Mouse (Mus musculus): Measurements from ENCODE around the gene Gpc1. TPM values are rescaled to one million over a fixed set of nuclear protein-coding genes. Genes with fewer than 3 reads are reported as not detected.

The Gpc1 gene
- total RNA-seq (2023): 39.8 and 41.8 TPM in 2 replicates

GRCm38 (mm10) chr1:92831188-92832001 is at the start of gene Gpc1:
Gene Gpc1 (plus strand): TSS chr1:92831645.

GRCm38 (mm10) chr1:92902786-92903185 is 71.3 kb downstream of the Gpc1 start, which contains the start of gene Ankmy1:
Gene Ankmy1 (minus strand): TSS chr1:92902906.

GRCm38 (mm10) chr1:92906779-92907631 is 75.6 kb downstream of the Gpc1 start, which contains the start of gene Dusp28:
Gene Dusp28 (plus strand): TSS chr1:92906981.

Other genes starting within 250 kb of the Gpc1 start
- gene Olfr1412, start 245.9 kb upstream of the Gpc1 start, total RNA-seq (2023): not detected in 2 replicates
- gene Olfr1411, start 237.2 kb upstream of the Gpc1 start, total RNA-seq (2023): not detected in 2 replicates
- gene Olfr1410, start 225.9 kb upstream of the Gpc1 start, total RNA-seq (2023): not detected in 2 replicates
- not detected in 2 replicates for gene Olfr12, start 213.9 kb upstream of the Gpc1 start, total RNA-seq (2023)
- 109 and 139 TPM in 2 replicates for gene Cops9, start 189.7 kb upstream of the Gpc1 start, total RNA-seq (2023)
- gene Otos, start 182.8 kb upstream of the Gpc1 start, total RNA-seq (2023): 2.6 and 4.1 TPM in 2 replicates
- not detected in 2 replicates for gene Ankmy1, start 71.3 kb downstream of the Gpc1 start, total RNA-seq (2023)
- gene Dusp28, start 75.3 kb downstream of the Gpc1 start, total RNA-seq (2023): 1.1 and 1.3 TPM in 2 replicates
- gene Rnpepl1, start 79.1 kb downstream of the Gpc1 start, total RNA-seq (2023): 64.1 and 106 TPM in 2 replicates
- 23.9 and 26.6 TPM in 2 replicates for gene Capn10, start 102.7 kb downstream of the Gpc1 start, total RNA-seq (2023)
- 19.9 and 20.6 TPM in 2 replicates for gene Gpr35, start 119.2 kb downstream of the Gpc1 start, total RNA-seq (2023)
- not detected in 2 replicates for gene Aqp12, start 174.7 kb downstream of the Gpc1 start, total RNA-seq (2023)